Mouse (Mus musculus) heart, embryonic 11.5 days (tissue): ENCODE results near the gene Cemip2. TPM values are rescaled to one million over a fixed set of nuclear protein-coding genes. Genes with fewer than 3 reads are reported as not detected.
A peak's percentile ranks its signal among the peaks of the same experiment; 100 is the strongest.

Experiments used
- ATAC-seq: fragments of 200-750 bp; cut with Nextera tagmentation; replicated peaks from 2 replicates; pipeline ENCODE4 v1.8.0; 2017; ENCODE audit warnings: moderate library complexity; ENCODE audit not compliant: insufficient number of reproducible peaks, low FRiP score, low TSS enrichment
- H3K27ac ChIP-seq: fragments of 300-500 bp; sonication (generic); 2 replicates; pipeline ENCODE4 v1.5.1; 2014; ENCODE audit warnings: mild to moderate bottlenecking, low read depth, low read length
- H3K27me3 ChIP-seq: fragments of 300-500 bp; sonication (generic); 2 replicates; pipeline ENCODE4 v1.6.1; 2014; ENCODE audit warnings: mild to moderate bottlenecking, low read length, mixed read lengths; ENCODE audit not compliant: control insufficient read depth, insufficient read depth
- H3K36me3 ChIP-seq: fragments of 300-500 bp; sonication (generic); 2 replicates; pipeline ENCODE4 v1.6.1; 2014; ENCODE audit warnings: mild to moderate bottlenecking, low read length, moderate library complexity, mixed read lengths; ENCODE audit not compliant: control insufficient read depth, insufficient read depth
- H3K4me1 ChIP-seq: fragments of 300-500 bp; sonication (generic); 2 replicates; pipeline ENCODE4 v1.6.1; 2014; ENCODE audit warnings: low read length; ENCODE audit not compliant: control insufficient read depth, insufficient read depth
- H3K4me2 ChIP-seq: fragments of 300-500 bp; sonication (generic); 2 replicates; pipeline ENCODE4 v1.6.1; 2014; ENCODE audit warnings: mild to moderate bottlenecking, moderate library complexity
- H3K4me3 ChIP-seq: fragments of 300-500 bp; sonication (generic); 2 replicates; pipeline ENCODE4 v1.5.1; 2014; ENCODE audit warnings: low read depth, low read length
- H3K9ac ChIP-seq: fragments of 300-500 bp; sonication (generic); 2 replicates; pipeline ENCODE4 v1.6.1; 2014; ENCODE audit warnings: mild to moderate bottlenecking, low read depth, low read length, moderate library complexity
- H3K9me3 ChIP-seq: fragments of 300-500 bp; sonication (generic); replicated peaks from 2 replicates; pipeline ENCODE4 v1.6.1; 2016; ENCODE audit warnings: low read length; ENCODE audit not compliant: control insufficient read depth
- WGBS: fragments of 180-500 bp; shearing (Covaris S2); extraction: QIAGEN DNeasy Blood & Tissue Kit; methylation state at CpG from one replicate; pipeline ENCODE4 v1.1.7; 2014; ENCODE audit not compliant: insufficient replicate concordance; 5-methylcytosine and 5-hydroxymethylcytosine counted together
- polyA plus RNA-seq: library from polyadenylated mRNA; unstranded; fragments of >200 nt; fragmentation: Nextera tagmentation; extraction: Ambion mirVana; gene quantifications from 2 replicates; pipeline ENCODE4 v1.2.1, GENCODE M21; 2014

The Cemip2 gene
- polyA plus RNA-seq, 1 experiment from 2014 or later = 77.0 TPM

- H3K4me1 ChIP-seq = 0 out of 2 replicates have a peak, but pooled peaks cover 5% of the 10 kb centered on the region
- no peak for ATAC-seq
- no peaks in the 10 kb centered on the region for H3K9me3 ChIP-seq
- H3K9ac ChIP-seq = no peak overlapping the region
- no peak overlapping the region for H3K27ac ChIP-seq
- 81% methylated on average over 4 of the region's 4 CpGs for WGBS
- no peak overlapping the region for H3K4me3 ChIP-seq
- peaks cover 9% of the 10 kb centered on the region; the same call in 1 of the 2 replicates for H3K36me3 ChIP-seq
- no peaks in the 10 kb centered on the region for H3K27me3 ChIP-seq
- no peak overlapping the region for H3K4me2 ChIP-seq
Measured at GRCm38 (mm10) chr19:21791826-21792225, 13.7 kb downstream of the Cemip2 start.

DNA sequence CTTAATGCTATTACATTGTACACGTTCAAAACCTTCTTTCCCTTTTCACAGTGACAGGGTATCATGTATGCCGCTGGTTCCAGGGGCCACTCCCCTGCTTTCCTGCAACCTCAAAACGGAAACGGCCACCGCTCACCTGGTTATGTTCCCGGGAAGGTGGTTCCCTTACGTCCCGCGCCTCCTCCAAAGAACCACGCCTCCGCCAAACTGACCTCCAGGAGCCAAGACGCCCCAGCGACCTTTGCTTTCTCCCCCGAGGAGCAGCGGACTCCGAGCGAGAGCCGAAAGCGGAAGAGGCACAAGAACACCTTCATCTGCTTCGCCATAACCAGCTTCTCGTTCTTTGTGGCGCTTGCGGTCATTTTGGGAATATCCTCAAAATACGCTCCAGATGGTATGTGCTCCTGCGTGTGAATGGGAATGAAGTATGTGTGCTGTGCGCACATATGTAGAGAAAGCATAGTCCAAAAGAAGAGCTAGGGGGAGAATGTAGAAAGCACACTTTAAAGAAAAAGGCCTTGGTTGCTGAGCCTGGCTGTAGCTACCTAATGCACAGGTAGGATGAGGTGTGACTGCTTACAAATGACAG is 14.5 kb downstream of the Cemip2 start:
- ATAC-seq = no peak
- Histone ChIP-seq H3K4me3 (no peak overlapping the region), H3K9me3 (no peaks in the 10 kb centered on the region), H3K4me2 (no peak overlapping the region), H3K4me1 (0 out of 2 replicates have a peak, but pooled peaks cover 5% of the 10 kb centered on the region), H3K36me3 (peaks cover 13% of the 10 kb centered on the region), H3K27me3 (no peaks in the 10 kb centered on the region), H3K27ac (no peak overlapping the region), H3K9ac (no peak overlapping the region)
- WGBS = 89% methylated on average over 26 of the region's 26 CpGs

- H3K4me1 ChIP-seq = peaks cover 5% of the 10 kb centered on the region
- H3K4me2 ChIP-seq = no peak overlapping the region
- no peaks in the 10 kb centered on the region for H3K27me3 ChIP-seq
- ATAC-seq = no peak
- WGBS = 93% methylated on average over 3 of the region's 3 CpGs
- no peaks in the 10 kb centered on the region for H3K9me3 ChIP-seq
- no peak overlapping the region for H3K9ac ChIP-seq
- peaks cover 22% of the 10 kb centered on the region for H3K36me3 ChIP-seq
- no peak overlapping the region for H3K4me3 ChIP-seq
- no peak overlapping the region for H3K27ac ChIP-seq
Measured at GRCm38 (mm10) chr19:21794569-21794968, 16.4 kb downstream of the Cemip2 start.

GRCm38 (mm10) chr19:21796333-21796732 is 18.2 kb downstream of the Cemip2 start:
- Histone ChIP-seq H3K4me1 (peaks cover 8% of the 10 kb centered on the region), H3K4me2 (no peak overlapping the region), H3K4me3 (no peak overlapping the region), H3K27ac (no peak overlapping the region), H3K27me3 (no peaks in the 10 kb centered on the region), H3K9ac (no peak overlapping the region), H3K36me3 (peaks cover 26% of the 10 kb centered on the region), H3K9me3 (no peaks in the 10 kb centered on the region)
- WGBS = 78% methylated on average over 5 of the region's 5 CpGs
- no peak for ATAC-seq

DNA sequence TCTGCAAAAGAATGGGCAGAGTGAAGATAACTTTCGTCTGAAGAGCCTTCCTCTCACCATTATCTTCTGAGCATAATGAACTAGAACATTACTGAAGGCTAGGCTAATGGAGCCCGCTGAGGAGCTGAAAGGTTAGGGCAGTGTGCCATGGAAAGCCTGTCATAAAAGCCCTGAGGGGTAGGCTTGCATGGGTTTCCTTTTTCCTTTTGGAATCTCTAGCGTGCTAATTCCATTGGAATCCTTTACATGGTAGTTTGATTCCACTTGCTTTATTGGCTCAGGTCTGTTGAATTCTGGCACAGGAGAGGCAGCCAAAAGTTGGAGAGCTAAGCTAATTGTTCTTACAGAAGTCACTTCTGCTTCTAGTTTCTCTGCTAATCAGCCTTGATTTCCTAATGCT is 20.6 kb downstream of the Cemip2 start:
- no peak for ATAC-seq
- 68% methylated on average over 3 of the region's 3 CpGs for WGBS
- Histone ChIP-seq H3K36me3 (peaks cover 32% of the 10 kb centered on the region), H3K4me1 (peaks cover 8% of the 10 kb centered on the region), H3K9me3 (no peaks in the 10 kb centered on the region), H3K4me3 (no peak overlapping the region), H3K27me3 (no peaks in the 10 kb centered on the region), H3K4me2 (no peak overlapping the region), H3K9ac (no peak overlapping the region), H3K27ac (no peak overlapping the region)

GRCm38 (mm10) chr19:21799410-21800373 is 21.6 kb downstream of the Cemip2 start:
- no peak overlapping the region for H3K9ac ChIP-seq
- H3K36me3 ChIP-seq = peaks cover 39% of the 10 kb centered on the region
- ATAC-seq = no peak

DNA sequence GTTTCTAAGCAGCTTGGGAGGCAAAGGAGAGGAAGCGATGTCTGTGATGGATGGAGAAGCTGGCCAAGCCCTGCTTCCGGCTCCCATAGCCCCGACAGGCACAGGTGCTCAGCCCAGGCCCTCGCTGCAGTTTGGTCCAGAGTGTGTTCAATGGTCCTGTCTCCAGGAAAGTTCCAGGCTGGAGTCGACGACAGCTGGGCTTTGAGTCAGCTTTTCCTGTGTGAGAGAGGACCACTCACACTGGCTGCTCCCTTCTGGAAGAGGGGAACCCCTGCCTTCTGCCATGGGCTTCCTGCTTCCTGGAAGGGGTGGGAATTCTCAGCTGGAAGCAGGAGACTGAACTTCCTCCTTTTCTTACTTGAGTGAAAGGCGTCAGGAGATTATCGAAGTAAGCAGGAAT is 26.3 kb downstream of the Cemip2 start:
- no peak overlapping the region for H3K27ac ChIP-seq
- WGBS = 72% methylated on average over 8 of the region's 8 CpGs

More at GRCm38 (mm10) chr19:21799410-21800373, 21.6 kb downstream of the Cemip2 start:
- 55% methylated on average over 13 of the region's 13 CpGs for WGBS
- Histone ChIP-seq H3K9me3 (no peaks in the 10 kb centered on the region), H3K27ac (peak overlapping the region; percentile 47), H3K27me3 (no peaks in the 10 kb centered on the region), H3K4me3 (no peak overlapping the region), H3K4me1 (peaks cover 8% of the 10 kb centered on the region), H3K4me2 (no peak overlapping the region)

GRCm38 (mm10) chr19:21805305-21805704 is 27.2 kb downstream of the Cemip2 start:
- no peak overlapping the region for H3K9ac ChIP-seq
- no peak overlapping the region for H3K27ac ChIP-seq
- H3K4me2 ChIP-seq = no peak overlapping the region
- no peak for ATAC-seq
- no peak overlapping the region for H3K4me3 ChIP-seq
- no peaks in the 10 kb centered on the region for H3K9me3 ChIP-seq
- H3K27me3 ChIP-seq = no peaks in the 10 kb centered on the region
- H3K4me1 ChIP-seq = no peaks in the 10 kb centered on the region
- WGBS = 79% methylated on average over 3 of the region's 3 CpGs
- peaks cover 33% of the 10 kb centered on the region for H3K36me3 ChIP-seq

More for the DNA sequence above, 26.3 kb downstream of the Cemip2 start:
- no peak overlapping the region for H3K9ac ChIP-seq
- no peak for ATAC-seq
- H3K27me3 ChIP-seq = no peaks in the 10 kb centered on the region
- H3K4me2 ChIP-seq = no peak overlapping the region
- no peaks in the 10 kb centered on the region for H3K9me3 ChIP-seq
- H3K4me1 ChIP-seq = peaks cover 6% of the 10 kb centered on the region
- H3K36me3 ChIP-seq = peaks cover 35% of the 10 kb centered on the region
- no peak overlapping the region for H3K4me3 ChIP-seq
